Mouse (Mus musculus) cerebellum, adult 8-10 months (tissue): ENCODE data around the gene Phlpp2.

Experiments used
- DNase-seq: peaks from one replicate; pipeline ENCODE4 v3.0.0; 2022

The Phlpp2 gene

GRCm38 (mm10) chr8:109963421-109963820, 95.1 kb downstream of the Phlpp2 start:
- DNase-seq: no peak

GRCm38 (mm10) chr8:109964106-109964505, 95.8 kb downstream of the Phlpp2 start:
- no peak for DNase-seq

GRCm38 (mm10) chr8:109968837-109969236, 100.5 kb downstream of the Phlpp2 start:
- no peak for DNase-seq

GRCm38 (mm10) chr8:109970323-109970722, 102.0 kb downstream of the Phlpp2 start:
- peak; percentile 25 for DNase-seq

GRCm38 (mm10) chr8:109972901-109973300, 104.6 kb downstream of the Phlpp2 start:
- no peak for DNase-seq

GRCm38 (mm10) chr8:109979339-109979738, 111.0 kb downstream of the Phlpp2 start:
- DNase-seq: no peak

GRCm38 (mm10) chr8:109982386-109983105, 114.2 kb downstream of the Phlpp2 start:
- no peak for DNase-seq

- DNase-seq: no peak
Measured at GRCm38 (mm10) chr8:109983944-109984343, 115.6 kb downstream of the Phlpp2 start.

GRCm38 (mm10) chr8:109986384-109986783, 118.0 kb downstream of the Phlpp2 start:
- DNase-seq: no peak

- no peak for DNase-seq
Measured at GRCm38 (mm10) chr8:109987776-109988175, 119.4 kb downstream of the Phlpp2 start.

- no peak for DNase-seq
Measured at GRCm38 (mm10) chr8:109989151-109989550, 120.8 kb downstream of the Phlpp2 start.

GRCm38 (mm10) chr8:109990224-109990623, 121.9 kb downstream of the Phlpp2 start, which contains the start of gene Tat:
Gene Tat (plus strand): TSS chr8:109990437.
- DNase-seq: no peak

- DNase-seq: no peak
Measured at GRCm38 (mm10) chr8:109992166-109992565, 123.8 kb downstream of the Phlpp2 start.

GRCm38 (mm10) chr8:109992951-109993350, 124.6 kb downstream of the Phlpp2 start:
- no peak for DNase-seq
